Mouse (Mus musculus) liver, embryonic 12.5 days (tissue): ENCODE data around the gene Cmtm3. TPM values are rescaled to one million over a fixed set of nuclear protein-coding genes. Genes with fewer than 3 reads are reported as not detected.

ENCODE experiments used
- ATAC-seq: fragments of 200-750 bp; cut with Nextera tagmentation; 2 replicates; pipeline ENCODE4 v1.8.0; 2017; ENCODE audit warnings: moderate number of reproducible peaks, mild to moderate bottlenecking, moderate library complexity
- H3K27ac ChIP-seq: fragments of 300-500 bp; sonication (generic); 2 replicates; pipeline ENCODE4 v1.5.1; 2016; ENCODE audit warnings: mild to moderate bottlenecking
- H3K27me3 ChIP-seq: fragments of 300-500 bp; sonication (generic); replicated peaks from 2 replicates; pipeline ENCODE4 v1.6.1; 2016; ENCODE audit warnings: mild to moderate bottlenecking, moderate library complexity
- H3K36me3 ChIP-seq: fragments of 300-500 bp; sonication (generic); 2 replicates; pipeline ENCODE4 v1.6.1; 2016; ENCODE audit warnings: mild to moderate bottlenecking, moderate library complexity
- H3K4me1 ChIP-seq: fragments of 300-500 bp; sonication (generic); 2 replicates; pipeline ENCODE4 v1.6.1; 2016
- H3K4me2 ChIP-seq: fragments of 300-500 bp; sonication (generic); 2 replicates; pipeline ENCODE4 v1.6.1; 2016; ENCODE audit warnings: mild to moderate bottlenecking, moderate library complexity
- H3K4me3 ChIP-seq: fragments of 300-500 bp; sonication (generic); 2 replicates; pipeline ENCODE4 v1.5.1; 2016; ENCODE audit warnings: mild to moderate bottlenecking, moderate library complexity
- H3K9ac ChIP-seq: fragments of 300-500 bp; sonication (generic); 2 replicates; pipeline ENCODE4 v1.6.1; 2016; ENCODE audit warnings: mild to moderate bottlenecking, moderate library complexity
- H3K9me3 ChIP-seq: fragments of 300-500 bp; sonication (generic); replicated peaks from 2 replicates; pipeline ENCODE4 v1.6.1; 2016; ENCODE audit warnings: mild to moderate bottlenecking, moderate library complexity
- WGBS: fragments of 180-500 bp; shearing (Covaris S2); methylation state at CpG from one replicate; pipeline ENCODE4 v1.1.7; 2016; ENCODE audit not compliant: insufficient replicate concordance; 5-methylcytosine and 5-hydroxymethylcytosine counted together
- polyA plus RNA-seq: library from polyadenylated mRNA; unstranded; fragments of >200 nt; fragmentation: Nextera tagmentation; extraction: Ambion mirVana; gene quantifications from 2 replicates; pipeline ENCODE4 v1.2.1, GENCODE M21; 2016

Cmtm3 gene
- polyA plus RNA-seq, 1 experiment from 2014 or later = 34.5 TPM

GRCm38 (mm10) chr8:104346706-104347105 lies 7.5 kb downstream of the Cmtm3 start:
- no peak overlapping the region for H3K4me3 ChIP-seq
- peaks cover 16% of the 10 kb centered on the region for H3K4me1 ChIP-seq
- H3K27ac ChIP-seq = no peak overlapping the region
- no peak for ATAC-seq
- no peak overlapping the region for H3K4me2 ChIP-seq
- no peak overlapping the region for H3K9ac ChIP-seq
- no peaks in the 10 kb centered on the region for H3K9me3 ChIP-seq
- 62% methylated on average over 12 of the region's 12 CpGs for WGBS
- peaks cover 25% of the 10 kb centered on the region for H3K36me3 ChIP-seq
- no peaks in the 10 kb centered on the region for H3K27me3 ChIP-seq

GRCm38 (mm10) chr8:104348971-104349370 lies 9.8 kb downstream of the Cmtm3 start:
- Histone ChIP-seq H3K36me3 (peaks cover 25% of the 10 kb centered on the region), H3K4me2 (no peak overlapping the region), H3K4me3 (no peak overlapping the region), H3K27ac (0 out of 2 replicates have a peak overlapping the region, but pooled peaks have one; percentile 10), H3K27me3 (no peaks in the 10 kb centered on the region), H3K9ac (no peak overlapping the region), H3K4me1 (peaks cover 14% of the 10 kb centered on the region), H3K9me3 (no peaks in the 10 kb centered on the region)
- 76% methylated on average over 5 of the region's 5 CpGs for WGBS
- ATAC-seq = no peak

- Histone ChIP-seq H3K4me1 (peaks cover 14% of the 10 kb centered on the region), H3K4me3 (no peak overlapping the region), H3K4me2 (no peak overlapping the region), H3K27me3 (no peaks in the 10 kb centered on the region), H3K27ac (no peak overlapping the region), H3K9ac (no peak overlapping the region), H3K9me3 (no peaks in the 10 kb centered on the region), H3K36me3 (peaks cover 29% of the 10 kb centered on the region)
- WGBS = 75% methylated on average over 13 of the region's 13 CpGs
- no peak for ATAC-seq
These were observed 10.8 kb downstream of the Cmtm3 start for GRCm38 (mm10) chr8:104350047-104350446.

GRCm38 (mm10) chr8:104353186-104353585 lies 14.0 kb downstream of the Cmtm3 start:
- Histone ChIP-seq H3K4me3 (no peak overlapping the region), H3K27me3 (no peaks in the 10 kb centered on the region), H3K27ac (no peak overlapping the region), H3K4me1 (peaks cover 7% of the 10 kb centered on the region), H3K4me2 (no peak overlapping the region), H3K9ac (no peak overlapping the region), H3K9me3 (no peaks in the 10 kb centered on the region), H3K36me3 (peaks cover 11% of the 10 kb centered on the region)
- ATAC-seq = peak; percentile 35; the same call in 1 of the 2 replicates
- 50% methylated on average over 5 of the region's 5 CpGs for WGBS

GRCm38 (mm10) chr8:104354504-104354903 lies 15.3 kb downstream of the Cmtm3 start:
- H3K4me3 ChIP-seq = no peak overlapping the region
- ATAC-seq = no peak

GRCm38 (mm10) chr8:104358637-104359036 lies 19.4 kb downstream of the Cmtm3 start:
- H3K9ac ChIP-seq = no peak overlapping the region
- no peaks in the 10 kb centered on the region for H3K9me3 ChIP-seq
- 0 out of 2 replicates have a peak, but pooled peaks cover 6% of the 10 kb centered on the region for H3K4me1 ChIP-seq
- peaks cover 11% of the 10 kb centered on the region for H3K36me3 ChIP-seq
- no peak for ATAC-seq
- WGBS = 56% methylated on average over 3 of the region's 3 CpGs
- H3K4me3 ChIP-seq = no peak overlapping the region
- no peak overlapping the region for H3K4me2 ChIP-seq
- H3K27ac ChIP-seq = no peak overlapping the region
- H3K27me3 ChIP-seq = no peaks in the 10 kb centered on the region

More at GRCm38 (mm10) chr8:104354504-104354903, 15.3 kb downstream of the Cmtm3 start:
- Histone ChIP-seq H3K4me1 (peaks cover under 1% of the 10 kb centered on the region; the same call in 1 of the 2 replicates), H3K9ac (no peak overlapping the region), H3K9me3 (no peaks in the 10 kb centered on the region), H3K4me2 (no peak overlapping the region), H3K27ac (no peak overlapping the region), H3K36me3 (peaks cover 11% of the 10 kb centered on the region), H3K27me3 (no peaks in the 10 kb centered on the region)
- WGBS = 71% methylated on average over 10 of the region's 10 CpGs

GRCm38 (mm10) chr8:104359778-104360456 lies 20.7 kb downstream of the Cmtm3 start:
- no peaks in the 10 kb centered on the region for H3K27me3 ChIP-seq
- H3K36me3 ChIP-seq = peaks cover 2% of the 10 kb centered on the region
- peak; percentile 52; the same call in 1 of the 2 replicates for ATAC-seq
- no peak overlapping the region for H3K4me3 ChIP-seq
- H3K4me1 ChIP-seq = 0 out of 2 replicates have a peak, but pooled peaks cover 6% of the 10 kb centered on the region
- 72% methylated on average over 15 of the region's 15 CpGs for WGBS
- H3K4me2 ChIP-seq = no peak overlapping the region
- no peak overlapping the region for H3K9ac ChIP-seq
- no peak overlapping the region for H3K27ac ChIP-seq
- no peaks in the 10 kb centered on the region for H3K9me3 ChIP-seq

- Histone ChIP-seq H3K4me2 (no peak overlapping the region), H3K4me1 (peaks cover 5% of the 10 kb centered on the region; the same call in 1 of the 2 replicates), H3K4me3 (no peak overlapping the region), H3K27me3 (no peaks in the 10 kb centered on the region), H3K27ac (no peak overlapping the region), H3K9ac (no peak overlapping the region), H3K36me3 (no peaks in the 10 kb centered on the region), H3K9me3 (no peaks in the 10 kb centered on the region)
- 80% methylated on average over 9 of the region's 9 CpGs for WGBS
- ATAC-seq = 0 out of 2 replicates have a peak, but pooled peaks have one; percentile 24
These were observed 26.5 kb downstream of the Cmtm3 start for GRCm38 (mm10) chr8:104365695-104366094.

- Histone ChIP-seq H3K4me2 (no peak overlapping the region), H3K27me3 (no peaks in the 10 kb centered on the region), H3K36me3 (no peaks in the 10 kb centered on the region), H3K4me3 (no peak overlapping the region), H3K27ac (no peak overlapping the region), H3K9ac (no peak overlapping the region), H3K4me1 (peaks cover 5% of the 10 kb centered on the region; the same call in 1 of the 2 replicates), H3K9me3 (no peaks in the 10 kb centered on the region)
- 70% methylated on average over 5 of the region's 5 CpGs for WGBS
- ATAC-seq = no peak
These were observed 28.2 kb downstream of the Cmtm3 start for GRCm38 (mm10) chr8:104367398-104367797.

GRCm38 (mm10) chr8:104369591-104369990 lies 30.4 kb downstream of the Cmtm3 start:
- WGBS = 72% methylated on average over 12 of the region's 12 CpGs
- H3K9ac ChIP-seq = no peak overlapping the region
- no peak overlapping the region for H3K4me2 ChIP-seq
- H3K9me3 ChIP-seq = no peaks in the 10 kb centered on the region
- H3K27ac ChIP-seq = no peak overlapping the region
- H3K4me1 ChIP-seq = peaks cover 8% of the 10 kb centered on the region; the same call in 1 of the 2 replicates
- no peak for ATAC-seq
- H3K36me3 ChIP-seq = no peaks in the 10 kb centered on the region
- no peak overlapping the region for H3K4me3 ChIP-seq
- no peaks in the 10 kb centered on the region for H3K27me3 ChIP-seq

GRCm38 (mm10) chr8:104370071-104370470 lies 30.9 kb downstream of the Cmtm3 start:
- Histone ChIP-seq H3K36me3 (no peaks in the 10 kb centered on the region), H3K9me3 (no peaks in the 10 kb centered on the region), H3K9ac (no peak overlapping the region), H3K27me3 (no peaks in the 10 kb centered on the region), H3K27ac (no peak overlapping the region), H3K4me1 (peaks cover 8% of the 10 kb centered on the region; the same call in 1 of the 2 replicates), H3K4me3 (no peak overlapping the region), H3K4me2 (no peak overlapping the region)
- WGBS = 62% methylated on average over 6 of the region's 6 CpGs
- ATAC-seq = no peak

- no peak for ATAC-seq
- H3K27me3 ChIP-seq = no peaks in the 10 kb centered on the region
- H3K4me3 ChIP-seq = no peak overlapping the region
- H3K4me1 ChIP-seq = peaks cover 7% of the 10 kb centered on the region; the same call in 1 of the 2 replicates
- H3K9me3 ChIP-seq = no peaks in the 10 kb centered on the region
- no peak overlapping the region for H3K4me2 ChIP-seq
- H3K9ac ChIP-seq = no peak overlapping the region
- WGBS = 69% methylated on average over 6 of the region's 6 CpGs
- H3K36me3 ChIP-seq = no peaks in the 10 kb centered on the region
- H3K27ac ChIP-seq = no peak overlapping the region
These were observed 31.9 kb downstream of the Cmtm3 start for GRCm38 (mm10) chr8:104371121-104371520.
